Mouse (Mus musculus): ENCODE measurements around the gene Akp3. TPM values are rescaled to one million over a fixed set of nuclear protein-coding genes. Genes with fewer than 3 reads are reported as not detected.

Gene Akp3
- total RNA-seq, 2 experiments from 2014 or later = not detected

GRCm38 (mm10) chr1:87153776-87154500, 29.2 kb downstream of the Akp3 start:
- DNase-seq (ENCODE audit: low spot score in 2 of 2) = no peak

GRCm38 (mm10) chr1:87154501-87155120, 29.8 kb downstream of the Akp3 start:
- DNase-seq (ENCODE audit: low spot score in 2 of 2) = no peak

GRCm38 (mm10) chr1:87155531-87156198, 30.9 kb downstream of the Akp3 start:
- no peak for DNase-seq (ENCODE audit: low spot score in 2 of 2)

GRCm38 (mm10) chr1:87156199-87156587, 31.4 kb downstream of the Akp3 start, which contains the start of gene Ecel1:
Gene Ecel1, minus strand, starts transcription at chr1:87156521.
- no peak for DNase-seq (ENCODE audit: low spot score in 2 of 2)

GRCm38 (mm10) chr1:87159396-87159795, 34.6 kb downstream of the Akp3 start:
- DNase-seq (ENCODE audit: low spot score in 2 of 2) = no peak

- DNase-seq (ENCODE audit: low spot score in 2 of 2) = no peak
Observed at GRCm38 (mm10) chr1:87164164-87164795, 39.5 kb downstream of the Akp3 start.

GRCm38 (mm10) chr1:87164796-87165184, 40.0 kb downstream of the Akp3 start:
- no peak for DNase-seq (ENCODE audit: low spot score in 2 of 2)

- no peak for DNase-seq (ENCODE audit: low spot score in 2 of 2)
Observed at GRCm38 (mm10) chr1:87170458-87170857, 45.7 kb downstream of the Akp3 start.

GRCm38 (mm10) chr1:87171312-87171711, 46.5 kb downstream of the Akp3 start:
- no peak for DNase-seq (ENCODE audit: low spot score in 2 of 2)

GRCm38 (mm10) chr1:87172316-87172715, 47.5 kb downstream of the Akp3 start:
- DNase-seq (ENCODE audit: low spot score in 2 of 2) = no peak

GRCm38 (mm10) chr1:87174006-87174955, 49.5 kb downstream of the Akp3 start:
- peak; percentile 69 to 74 for DNase-seq (ENCODE audit: low spot score in 2 of 2)

- DNase-seq (ENCODE audit: low spot score in 2 of 2) = no peak
Observed at GRCm38 (mm10) chr1:87175852-87176292, 51.1 kb downstream of the Akp3 start.

Other genes starting within 250 kb of the Akp3 start
- not detected for gene Alppl2, start 35.0 kb upstream of the Akp3 start, total RNA-seq (2021)
- gene Alpi, start 23.4 kb upstream of the Akp3 start, total RNA-seq (2021) = not detected
- 1 to 10 TPM; 1.1 to 2.9 TPM for gene Ecel1, start 31.5 kb downstream of the Akp3 start, total RNA-seq (2021)
- not detected for gene Prss56, start 58.3 kb downstream of the Akp3 start, total RNA-seq (2021)
- not detected for gene Chrnd, start 65.6 kb downstream of the Akp3 start, total RNA-seq (2021)
- not detected for gene Chrng, start 79.7 kb downstream of the Akp3 start, total RNA-seq (2021)
- 10 to 100 TPM; 76.6 to 85.7 TPM for gene Eif4e2, start 88.9 kb downstream of the Akp3 start, total RNA-seq (2021)
- 100 to 1,000 TPM; 329 to 423 TPM for gene Efhd1, start 139.4 kb downstream of the Akp3 start, total RNA-seq (2021)
- 100 to 1,000 TPM in 1 of 2 experiments, 10 to 100 TPM in 1; 79.7 to 101 TPM for gene Gigyf2, start 202.0 kb downstream of the Akp3 start, total RNA-seq (2021)